Mouse (Mus musculus) left cerebral cortex, adult 11 months (tissue): ENCODE measurements at regions not wholly inside any gene's neighbourhood (a gene's known extent, or its start where the extent isn't known, plus 50 kb on each side); places are given as distances from the start of the nearest gene placed in this dataset.
A peak's percentile ranks its signal among the peaks of the same experiment; 100 is the strongest.
"Not testable (repeated sequence)": the region's sequence is repeated elsewhere in the genome, so short reads cannot be mapped to it uniquely, and the experiment has no call there.

Experiments
- DNase-seq: peaks from one replicate; pipeline ENCODE4 v3.0.0; 2022; ENCODE audit warnings: low spot score

GRCm38 (mm10) chr12:21680026-21680425, 262.6 kb upstream of the Ywhaq start:
- not testable (repeated sequence) for DNase-seq

GRCm38 (mm10) chr12:21649381-21649780, 231.9 kb upstream of the Ywhaq start:
- DNase-seq, result not testable (repeated sequence)

- DNase-seq, result peak; percentile 30
Measured at GRCm38 (mm10) chr12:21613781-21614180, 196.3 kb upstream of the Ywhaq start.

- DNase-seq, result no peak
Measured at GRCm38 (mm10) chr12:21568415-21569040, 151.1 kb upstream of the Ywhaq start.

- DNase-seq, result not testable (repeated sequence)
Measured at GRCm38 (mm10) chr12:21543962-21544361, 126.5 kb upstream of the Ywhaq start.

- DNase-seq, result peak; percentile 30
Measured at GRCm38 (mm10) chr12:21543153-21543894, 125.9 kb upstream of the Ywhaq start.

GRCm38 (mm10) chr12:21531766-21532165, 114.3 kb upstream of the Ywhaq start:
- DNase-seq, result no peak

- DNase-seq, result not testable (repeated sequence)
Measured at GRCm38 (mm10) chr12:21529367-21529766, 111.9 kb upstream of the Ywhaq start.

GRCm38 (mm10) chr12:21527336-21527735, 109.9 kb upstream of the Ywhaq start:
- DNase-seq, result not testable (repeated sequence)

GRCm38 (mm10) chr12:21526906-21527305, 109.5 kb upstream of the Ywhaq start:
- not testable (repeated sequence) for DNase-seq

GRCm38 (mm10) chr12:21525567-21525966, 108.1 kb upstream of the Ywhaq start:
- DNase-seq, result not testable (repeated sequence)

- no peak for DNase-seq
Measured at GRCm38 (mm10) chr12:21522621-21523020, 105.2 kb upstream of the Ywhaq start.

- DNase-seq, result no peak
Measured at GRCm38 (mm10) chr12:21519058-21519457, 101.6 kb upstream of the Ywhaq start.

- peak; percentile 50 for DNase-seq
Measured at GRCm38 (mm10) chr12:21512736-21513135, 95.3 kb upstream of the Ywhaq start.

- peak; percentile 73 for DNase-seq
Measured at GRCm38 (mm10) chr12:21511043-21511665, 93.7 kb upstream of the Ywhaq start.

- DNase-seq, result no peak
Measured at GRCm38 (mm10) chr12:21507080-21507479, 89.6 kb upstream of the Ywhaq start.

GRCm38 (mm10) chr12:21505731-21506368, 88.4 kb upstream of the Ywhaq start:
- DNase-seq, result no peak

- DNase-seq, result no peak
Measured at GRCm38 (mm10) chr12:21503250-21503649, 85.8 kb upstream of the Ywhaq start.

- no peak for DNase-seq
Measured at GRCm38 (mm10) chr12:21496974-21497373, 79.5 kb upstream of the Ywhaq start.

- DNase-seq, result no peak
Measured at GRCm38 (mm10) chr12:21495511-21495910, 78.1 kb upstream of the Ywhaq start.

GRCm38 (mm10) chr12:21493471-21493870, 76.0 kb upstream of the Ywhaq start:
- no peak for DNase-seq

GRCm38 (mm10) chr12:21492549-21493291, 75.3 kb upstream of the Ywhaq start:
- DNase-seq, result no peak
